Mouse (Mus musculus): Measurements from ENCODE around the gene Pex5.

DNA sequence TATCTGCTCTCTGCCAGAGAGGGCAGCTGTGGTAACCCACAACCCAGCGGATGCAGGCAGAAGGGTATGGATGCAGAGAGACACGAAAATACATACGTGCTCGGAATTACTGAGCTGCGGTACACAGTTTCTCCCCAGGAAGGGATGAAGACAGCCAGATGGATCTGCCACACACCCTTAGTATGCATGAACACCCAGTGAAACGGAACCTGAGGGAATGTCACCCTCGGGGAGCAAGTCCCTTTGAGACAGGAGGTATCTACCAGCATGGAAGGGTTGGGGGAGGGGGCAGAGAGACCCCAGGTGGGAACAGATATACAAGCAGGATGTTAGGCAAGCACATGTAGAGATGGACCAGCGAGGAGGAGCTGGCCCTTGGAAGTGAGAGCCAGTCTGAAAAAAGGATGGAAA lies 49.0 kb upstream of the Pex5 start:
- TF ChIP-seq CTCF (IDR thresholded peaks at IDR 0.05; ENCODE audit: extremely low read depth, insufficient read depth, insufficient read length, insufficient replicate concordance) (no peak), POLR2A (IDR thresholded peaks at IDR 0.05; ENCODE audit: low read depth, low read length) (no peak)

All from spleen, adult 2 months (tissue).